Mouse (Mus musculus) thymus, adult 2 months (tissue): Measurements from ENCODE around the gene Stra6.

ENCODE experiments used
- CTCF ChIP-seq: fragments of 200-500 bp; IDR thresholded peaks from 2 replicates; pipeline ENCODE4 v1.5.1; 2012; ENCODE audit warnings: mild to moderate bottlenecking, control low read depth, low read length, moderate library complexity, borderline replicate concordance; ENCODE audit not compliant: control insufficient read depth, poor library complexity, insufficient read depth; ENCODE audit errors: extremely low read depth
- POLR2A ChIP-seq: fragments of 200-500 bp; IDR thresholded peaks from 2 replicates; pipeline ENCODE4 v1.6.1; 2012; ENCODE audit warnings: mild to moderate bottlenecking, low read length, control low read depth, moderate library complexity; ENCODE audit not compliant: control insufficient read depth, poor library complexity, insufficient read depth; ENCODE audit errors: extremely low read depth

DNA sequence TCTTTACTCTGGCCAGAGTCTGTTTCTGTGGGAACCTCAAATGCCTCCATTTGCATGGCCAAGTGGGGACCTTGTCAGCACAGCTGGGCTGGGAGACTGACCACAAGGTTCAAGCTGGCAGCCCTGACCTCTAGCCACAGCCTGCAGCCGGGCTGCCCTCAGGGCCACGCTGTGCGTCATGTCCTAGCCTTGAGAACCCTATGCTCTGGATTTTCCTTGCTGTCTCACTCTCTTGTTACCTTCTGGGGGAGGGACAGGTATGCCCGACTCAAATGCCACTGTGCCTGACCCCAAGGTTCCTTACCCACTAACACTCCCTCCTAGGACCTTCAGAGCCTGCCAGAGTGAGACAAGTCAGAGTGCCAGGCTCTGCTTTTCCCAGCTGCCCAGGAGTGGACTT is 26.6 kb upstream of the Stra6 start:
- TF ChIP-seq CTCF (no peak), POLR2A (no peak)
